Mouse (Mus musculus) liver, embryonic 15.5 days (tissue): ENCODE measurements at regions not wholly inside any gene's neighbourhood (a gene's known extent, or its start where the extent isn't known, plus 50 kb on each side); places are given as distances from the start of the nearest gene placed in this dataset.

Source experiments
- ATAC-seq: fragments of 200-750 bp; cut with Nextera tagmentation; 2 replicates; pipeline ENCODE4 v1.8.0; 2017; ENCODE audit warnings: moderate number of reproducible peaks, mild to moderate bottlenecking, moderate library complexity; ENCODE audit not compliant: insufficient read depth
- H3K27ac ChIP-seq: fragments of 300-500 bp; sonication (generic); replicated peaks from 2 replicates; pipeline ENCODE4 v1.5.1; 2015; ENCODE audit warnings: mild to moderate bottlenecking, inconsistent platforms
- H3K27me3 ChIP-seq: fragments of 300-500 bp; sonication (generic); 2 replicates; pipeline ENCODE4 v1.6.1; 2015; ENCODE audit warnings: mild to moderate bottlenecking, inconsistent platforms
- H3K36me3 ChIP-seq: fragments of 300-500 bp; sonication (generic); replicated peaks from 2 replicates; pipeline ENCODE4 v1.6.1; 2015; ENCODE audit warnings: moderate library complexity, mild to moderate bottlenecking, inconsistent platforms
- H3K4me1 ChIP-seq: fragments of 300-500 bp; sonication (generic); replicated peaks from 2 replicates; pipeline ENCODE4 v1.6.1; 2015; ENCODE audit warnings: inconsistent platforms
- H3K4me2 ChIP-seq: fragments of 300-500 bp; sonication (generic); 2 replicates; pipeline ENCODE4 v1.6.1; 2015; ENCODE audit warnings: moderate library complexity, mild to moderate bottlenecking, inconsistent platforms
- H3K4me3 ChIP-seq: fragments of 300-500 bp; sonication (generic); replicated peaks from 2 replicates; pipeline ENCODE4 v1.5.1; 2015; ENCODE audit warnings: mild to moderate bottlenecking, inconsistent platforms
- H3K9ac ChIP-seq: fragments of 300-500 bp; sonication (generic); 2 replicates; pipeline ENCODE4 v1.6.1; 2015; ENCODE audit warnings: moderate library complexity, mild to moderate bottlenecking, inconsistent platforms
- H3K9me3 ChIP-seq: fragments of 300-500 bp; sonication (generic); replicated peaks from 2 replicates; pipeline ENCODE4 v1.6.1; 2016; ENCODE audit warnings: inconsistent platforms
- WGBS: fragments of 180-500 bp; shearing (Covaris S2); methylation state at CpG from one replicate; pipeline ENCODE4 v1.1.7; 2015; ENCODE audit warnings: mixed read lengths; ENCODE audit not compliant: insufficient replicate concordance; 5-methylcytosine and 5-hydroxymethylcytosine counted together

DNA sequence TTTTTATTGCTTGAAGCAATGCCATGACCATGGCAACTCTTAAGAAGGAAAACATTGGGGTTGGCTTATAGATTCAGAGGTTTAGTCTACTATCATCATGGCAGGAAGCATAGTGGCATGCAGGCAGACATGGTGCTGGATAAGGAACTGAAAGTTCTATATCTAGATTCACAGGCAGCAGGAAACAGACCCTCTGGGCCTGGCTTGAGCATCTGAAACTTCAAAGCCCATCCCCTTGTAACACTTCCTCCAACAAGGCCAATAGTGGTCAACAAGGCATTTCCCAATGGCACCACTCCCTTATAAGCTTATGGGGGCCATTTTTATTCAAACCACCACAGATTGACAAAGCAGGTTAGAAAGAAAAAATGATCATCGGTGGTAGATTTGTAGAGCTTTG, 548.5 kb upstream of the Arid1b start:
- WGBS = 81% methylated on average over 1 of the region's 1 CpGs
- no peak overlapping the region for H3K9ac ChIP-seq

DNA sequence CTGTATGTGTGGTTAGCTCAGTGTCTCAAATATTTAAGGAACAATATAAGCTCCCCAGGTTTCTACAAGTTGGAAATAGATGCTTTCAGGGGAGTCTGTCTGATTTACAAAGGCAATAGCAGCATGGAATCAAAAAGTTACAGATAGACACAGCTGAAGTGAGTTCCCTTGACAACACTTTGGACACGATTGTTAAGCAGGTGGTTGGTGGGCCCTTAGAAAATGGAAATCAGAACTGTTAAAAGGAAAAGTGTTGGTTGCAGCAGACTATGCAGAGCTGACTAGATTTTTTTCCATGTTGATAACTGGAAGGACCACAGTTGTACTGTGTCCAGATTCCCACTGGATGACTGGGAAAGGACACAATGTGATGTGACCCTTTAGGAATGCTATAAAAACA, 536.6 kb upstream of the Arid1b start:
- 52% methylated on average over 1 of the region's 1 CpGs for WGBS
- no peaks in the 10 kb centered on the region for H3K27me3 ChIP-seq
- ATAC-seq = no peak

More for the DNA sequence above, 548.5 kb upstream of the Arid1b start:
- no peaks in the 10 kb centered on the region for H3K27me3 ChIP-seq
- no peaks in the 10 kb centered on the region for H3K4me1 ChIP-seq
- ATAC-seq = no peak
- no peaks in the 10 kb centered on the region for H3K36me3 ChIP-seq
- no peak overlapping the region for H3K27ac ChIP-seq
- no peak overlapping the region for H3K4me2 ChIP-seq
- H3K4me3 ChIP-seq = no peak overlapping the region
- H3K9me3 ChIP-seq = no peaks in the 10 kb centered on the region

DNA sequence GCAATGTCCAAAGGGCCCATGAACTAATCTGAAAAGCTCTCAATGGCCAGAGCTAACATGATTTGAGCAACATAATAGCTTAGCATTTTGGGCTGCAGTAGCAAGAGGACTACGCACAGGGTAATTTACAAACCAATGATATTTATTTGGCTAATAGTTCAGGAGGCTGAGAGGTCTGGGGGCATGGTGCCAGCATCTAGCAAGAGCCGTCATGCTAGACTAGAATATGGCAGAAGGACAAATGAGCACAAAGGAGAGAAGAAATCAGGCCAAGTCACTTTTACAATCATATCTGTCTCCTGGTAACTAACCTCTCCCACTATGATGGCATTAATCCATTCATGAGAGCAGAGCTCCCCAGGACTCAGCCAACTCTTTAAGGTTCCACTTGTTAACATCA, 532.6 kb upstream of the Arid1b start:
- Histone ChIP-seq H3K4me1 (no peaks in the 10 kb centered on the region), H3K9me3 (no peaks in the 10 kb centered on the region), H3K36me3 (no peaks in the 10 kb centered on the region), H3K27ac (no peak overlapping the region), H3K4me3 (no peak overlapping the region), H3K9ac (no peak overlapping the region), H3K4me2 (no peak overlapping the region), H3K27me3 (no peaks in the 10 kb centered on the region)
- ATAC-seq = no peak
- WGBS = 77% methylated on average over 2 of the region's 2 CpGs

More for the DNA sequence above, 536.6 kb upstream of the Arid1b start:
- Histone ChIP-seq H3K9me3 (no peaks in the 10 kb centered on the region), H3K36me3 (no peaks in the 10 kb centered on the region), H3K4me2 (no peak overlapping the region), H3K27ac (no peak overlapping the region), H3K4me3 (no peak overlapping the region), H3K4me1 (no peaks in the 10 kb centered on the region), H3K9ac (no peak overlapping the region)

DNA sequence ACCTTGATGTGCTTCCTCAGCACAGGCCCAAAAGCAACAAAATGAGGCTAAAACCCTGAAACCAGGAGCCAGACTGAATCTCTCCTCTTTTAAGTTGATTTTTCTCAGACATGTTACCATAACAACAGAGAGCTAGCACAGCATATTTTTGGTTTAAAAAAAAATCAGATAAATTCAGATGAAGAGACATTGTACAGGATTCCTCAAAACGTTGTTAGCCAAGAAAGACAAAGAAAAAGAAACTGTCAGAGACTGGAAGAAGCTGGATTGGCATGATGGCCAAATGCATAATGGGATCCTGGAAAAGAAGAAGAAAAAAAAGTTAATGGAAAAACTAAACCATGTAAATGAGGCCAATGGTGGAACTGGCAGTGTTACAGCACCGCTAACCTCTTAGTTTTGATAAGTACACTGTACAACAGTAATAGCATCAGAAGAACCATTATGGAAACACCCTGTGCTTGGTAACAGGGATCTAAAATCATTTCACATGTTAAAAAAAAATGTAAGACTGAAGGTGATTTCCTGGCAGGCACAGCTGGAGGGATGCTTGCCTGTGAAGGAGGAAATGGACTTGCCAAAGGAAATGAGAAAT, 529.7 kb upstream of the Arid1b start:
- WGBS = 53% methylated on average over 2 of the region's 2 CpGs

DNA sequence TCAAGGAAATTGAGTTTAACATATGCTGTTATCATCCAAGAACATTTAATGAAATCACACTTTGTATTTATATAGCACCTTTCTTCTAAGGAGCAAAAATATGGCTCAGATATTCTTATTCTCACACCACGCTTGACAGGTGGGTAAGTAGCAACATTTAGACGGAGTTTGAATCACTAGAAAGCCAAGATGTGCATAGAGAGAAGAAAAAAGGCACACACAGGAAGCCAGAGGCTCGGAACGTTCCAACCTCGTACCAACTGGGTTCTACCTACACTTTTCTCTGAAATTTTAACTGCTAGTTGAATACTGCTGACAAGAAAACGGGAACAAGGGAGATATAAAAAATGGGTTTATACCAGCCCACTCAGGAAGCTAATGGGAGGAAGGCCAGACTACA, 528.4 kb upstream of the Arid1b start:
- H3K9ac ChIP-seq = no peak overlapping the region
- no peak for ATAC-seq
- H3K27ac ChIP-seq = no peak overlapping the region
- H3K4me2 ChIP-seq = no peak overlapping the region
- H3K9me3 ChIP-seq = no peaks in the 10 kb centered on the region
- H3K27me3 ChIP-seq = no peaks in the 10 kb centered on the region
- no peak overlapping the region for H3K4me3 ChIP-seq
- whole genome bisulfite sequencing = 63% methylated on average over 6 of the region's 6 CpGs
- no peaks in the 10 kb centered on the region for H3K36me3 ChIP-seq
- H3K4me1 ChIP-seq = no peaks in the 10 kb centered on the region

More for the DNA sequence above, 529.7 kb upstream of the Arid1b start:
- H3K27me3 ChIP-seq = no peaks in the 10 kb centered on the region
- H3K4me1 ChIP-seq = no peaks in the 10 kb centered on the region
- H3K9ac ChIP-seq = no peak overlapping the region
- H3K9me3 ChIP-seq = no peaks in the 10 kb centered on the region
- H3K4me3 ChIP-seq = no peak overlapping the region
- H3K4me2 ChIP-seq = no peak overlapping the region
- no peak for ATAC-seq
- no peaks in the 10 kb centered on the region for H3K36me3 ChIP-seq
- H3K27ac ChIP-seq = no peak overlapping the region

DNA sequence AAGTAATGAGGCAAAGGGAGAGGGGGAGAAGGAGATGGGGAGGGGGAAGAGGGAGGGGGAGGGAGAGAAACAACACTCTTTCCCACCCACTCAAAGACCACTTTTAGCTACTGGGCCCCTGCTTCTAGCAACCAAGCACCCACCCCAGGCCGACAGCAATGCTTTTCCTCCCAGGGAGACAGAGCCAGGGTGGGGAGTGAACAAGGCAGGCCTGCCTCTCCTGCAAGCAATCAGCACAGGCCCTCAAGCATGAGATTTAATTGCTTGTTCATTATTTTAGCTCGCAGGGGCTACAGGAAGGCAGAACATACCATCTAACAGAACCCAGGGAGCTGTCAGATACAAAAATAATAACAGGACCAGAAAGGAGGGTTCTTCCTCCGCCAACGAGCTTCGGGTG, 521.7 kb upstream of the Arid1b start:
- no peak for ATAC-seq
- Histone ChIP-seq H3K9ac (no peak overlapping the region), H3K4me3 (no peak overlapping the region), H3K27ac (no peak overlapping the region), H3K4me1 (no peaks in the 10 kb centered on the region), H3K4me2 (no peak overlapping the region), H3K27me3 (no peaks in the 10 kb centered on the region), H3K36me3 (no peaks in the 10 kb centered on the region), H3K9me3 (no peaks in the 10 kb centered on the region)
- 68% methylated on average over 5 of the region's 5 CpGs for WGBS

DNA sequence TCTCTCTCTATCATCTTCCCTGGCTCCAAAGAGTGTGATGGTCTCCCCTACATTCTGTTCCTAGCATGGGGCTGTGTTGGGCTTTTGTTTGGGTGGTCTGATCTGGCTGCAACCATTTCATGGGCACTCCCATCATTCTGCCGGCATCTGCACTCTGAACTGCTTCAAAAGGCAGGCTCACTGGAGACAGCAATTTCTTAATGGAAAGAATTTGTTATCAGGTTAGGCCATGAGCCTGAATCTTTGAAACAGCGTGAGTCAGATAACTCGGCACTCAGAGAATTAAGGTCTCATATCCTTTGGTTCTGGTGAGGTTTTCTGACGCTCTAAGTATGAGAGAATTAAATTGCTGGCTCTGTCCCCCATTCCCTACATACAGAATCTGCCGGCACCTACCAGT, 519.8 kb upstream of the Arid1b start:
- Histone ChIP-seq H3K27me3 (no peaks in the 10 kb centered on the region), H3K4me2 (no peak overlapping the region), H3K4me1 (no peaks in the 10 kb centered on the region), H3K4me3 (no peak overlapping the region), H3K9me3 (no peaks in the 10 kb centered on the region), H3K27ac (no peak overlapping the region), H3K9ac (no peak overlapping the region), H3K36me3 (no peaks in the 10 kb centered on the region)
- 41% methylated on average over 5 of the region's 5 CpGs for WGBS
- ATAC-seq = no peak

DNA sequence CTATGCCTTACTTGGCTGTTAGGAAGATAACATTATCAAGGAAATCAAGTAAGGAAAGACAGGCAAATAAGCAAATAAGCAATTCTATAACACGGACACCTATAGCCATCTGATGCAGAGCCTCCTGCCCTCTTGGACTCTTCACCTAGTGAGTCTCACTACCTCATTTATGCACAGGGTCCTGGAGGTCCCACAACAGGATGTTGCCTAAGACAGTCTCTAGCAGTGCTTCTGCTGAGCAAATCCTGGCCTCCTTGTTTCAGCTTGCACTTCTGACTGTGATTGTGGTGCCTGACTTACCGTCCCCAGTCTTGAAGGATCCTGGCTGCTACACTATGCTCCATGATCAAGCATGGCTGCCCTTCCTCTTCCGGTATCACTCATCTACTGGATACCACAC, 518.5 kb upstream of the Arid1b start:
- no peak overlapping the region for H3K4me3 ChIP-seq
- no peaks in the 10 kb centered on the region for H3K9me3 ChIP-seq
- no peak overlapping the region for H3K9ac ChIP-seq
- H3K4me1 ChIP-seq = no peaks in the 10 kb centered on the region
- WGBS = 59% methylated on average over 3 of the region's 3 CpGs
- ATAC-seq = no peak
- no peaks in the 10 kb centered on the region for H3K27me3 ChIP-seq
- H3K27ac ChIP-seq = no peak overlapping the region
- H3K36me3 ChIP-seq = no peaks in the 10 kb centered on the region
- H3K4me2 ChIP-seq = no peak overlapping the region

DNA sequence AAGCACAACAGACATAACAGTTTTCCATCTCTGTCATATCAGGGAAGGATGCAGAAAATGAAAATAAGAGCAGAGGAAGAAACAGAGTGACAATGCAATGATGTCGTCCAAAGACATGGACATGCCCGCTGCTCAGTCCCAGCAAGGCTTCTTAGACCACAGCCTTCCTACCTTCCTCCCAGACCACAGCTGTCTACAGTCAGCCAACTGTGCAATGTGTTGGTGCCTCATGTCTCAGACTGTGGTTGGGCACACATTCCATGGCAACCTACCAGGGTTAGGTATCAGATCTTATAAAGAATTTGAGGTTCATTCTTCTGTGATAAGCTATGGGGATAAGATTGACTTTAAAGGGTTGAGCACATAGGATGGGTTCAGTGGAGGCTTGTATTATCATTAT, 499.7 kb upstream of the Arid1b start:
- H3K9ac ChIP-seq = no peak overlapping the region

DNA sequence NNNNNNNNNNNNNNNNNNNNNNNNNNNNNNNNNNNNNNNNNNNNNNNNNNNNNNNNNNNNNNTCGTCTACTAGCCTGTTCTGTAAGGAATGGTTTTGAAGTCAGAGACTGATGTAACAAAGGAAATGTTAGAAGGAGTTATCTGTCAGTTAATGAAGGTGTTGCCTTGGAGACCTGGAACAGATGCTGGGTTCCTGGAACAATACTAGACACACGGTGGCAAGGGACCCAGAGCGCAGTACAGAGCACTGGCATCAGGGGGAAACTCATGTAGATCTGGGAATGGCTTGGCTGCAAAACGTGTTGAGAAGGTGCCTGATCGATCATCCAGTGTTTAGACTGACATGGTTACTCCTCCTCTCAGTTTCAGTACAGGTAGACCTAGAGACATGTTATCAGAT, 493.6 kb upstream of the Arid1b start:
- Histone ChIP-seq H3K4me2 (no peak overlapping the region), H3K27me3 (no peaks in the 10 kb centered on the region), H3K27ac (no peak overlapping the region), H3K9me3 (no peaks in the 10 kb centered on the region), H3K36me3 (no peaks in the 10 kb centered on the region), H3K4me1 (0 out of 2 replicates have a peak, but pooled peaks cover 5% of the 10 kb centered on the region), H3K9ac (no peak overlapping the region), H3K4me3 (no peak overlapping the region)
- ATAC-seq = no peak
- 55% methylated on average over 5 of the region's 5 CpGs for WGBS

More for the DNA sequence above, 499.7 kb upstream of the Arid1b start:
- Histone ChIP-seq H3K27ac (no peak overlapping the region), H3K9me3 (no peaks in the 10 kb centered on the region), H3K4me3 (no peak overlapping the region), H3K4me2 (no peak overlapping the region), H3K36me3 (no peaks in the 10 kb centered on the region), H3K27me3 (no peaks in the 10 kb centered on the region), H3K4me1 (0 out of 2 replicates have a peak, but pooled peaks cover 5% of the 10 kb centered on the region)
- 64% methylated on average over 2 of the region's 2 CpGs for WGBS
- ATAC-seq = no peak

DNA sequence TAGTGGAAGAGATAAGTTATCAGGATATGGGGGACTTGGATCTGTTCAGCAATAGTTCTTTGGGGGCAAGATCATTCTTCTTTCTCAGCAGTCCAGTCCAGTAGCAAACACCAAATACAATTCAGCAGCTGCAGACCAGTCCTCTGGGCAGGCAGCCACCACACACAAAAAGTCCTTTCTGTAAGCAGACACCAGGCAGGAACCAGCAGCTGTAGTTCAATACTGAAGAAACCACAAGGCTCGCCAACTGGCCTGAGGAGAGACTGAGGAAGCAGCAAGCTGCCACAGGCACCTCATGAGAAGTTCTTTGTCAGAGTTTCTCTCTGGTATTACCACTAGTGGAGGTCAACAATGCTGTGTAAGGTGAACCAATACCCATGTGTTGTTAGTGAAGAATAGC, 493.1 kb upstream of the Arid1b start:
- H3K27ac ChIP-seq = no peak overlapping the region
- no peaks in the 10 kb centered on the region for H3K9me3 ChIP-seq
- H3K27me3 ChIP-seq = no peaks in the 10 kb centered on the region
- ATAC-seq = no peak
- H3K9ac ChIP-seq = no peak overlapping the region
- WGBS = 43% methylated on average over 1 of the region's 1 CpGs
- no peak overlapping the region for H3K4me2 ChIP-seq
- H3K4me1 ChIP-seq = 0 out of 2 replicates have a peak, but pooled peaks cover 5% of the 10 kb centered on the region
- no peak overlapping the region for H3K4me3 ChIP-seq
- H3K36me3 ChIP-seq = no peaks in the 10 kb centered on the region

DNA sequence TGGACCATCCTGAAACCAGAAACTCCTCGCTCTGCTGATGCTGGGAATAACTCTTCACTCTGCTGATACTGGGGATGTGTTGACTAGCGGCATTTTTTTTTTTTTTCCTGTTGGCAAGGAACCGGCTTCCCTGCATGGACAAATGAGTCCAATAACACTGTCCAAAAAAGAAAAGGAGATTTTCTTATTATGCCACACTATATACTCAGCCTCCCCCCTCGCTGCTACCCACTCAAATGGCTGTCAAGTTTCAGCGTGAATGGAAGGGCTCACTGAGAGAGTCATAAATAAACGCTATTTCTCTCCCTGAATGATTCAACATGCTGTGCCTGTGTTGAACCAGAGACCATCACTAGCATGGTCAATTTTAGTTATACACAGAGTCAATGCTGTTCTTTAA, 489.2 kb upstream of the Arid1b start:
- Histone ChIP-seq H3K4me2 (no peak overlapping the region), H3K9me3 (no peaks in the 10 kb centered on the region), H3K9ac (no peak overlapping the region), H3K4me3 (no peak overlapping the region), H3K27ac (no peak overlapping the region), H3K27me3 (no peaks in the 10 kb centered on the region), H3K4me1 (no peaks in the 10 kb centered on the region), H3K36me3 (no peaks in the 10 kb centered on the region)
- WGBS = 61% methylated on average over 6 of the region's 6 CpGs
- ATAC-seq = no peak
